In genomic region chr1:41154198-41154597, GRCm38 (mm10) we compare ENCODE assay signal across 29 mouse cellular contexts.
DNase-seq lines count a peak whose midpoint lies in the region; ATAC-seq lines count a peak whose summit lies in the region.
"Had no signal": no experiment of that assay in that cellular context is flagged by ENCODE, and none has a peak within 500 bp of the region (broad histone marks: within the 10 kb centered on the region; RNA-seq: fewer than 3 reads in every experiment).

No protein-coding gene starts in this region.

- peak overlapping the region; percentile 46 for H3K27ac ChIP-seq in forebrain, embryonic 13.5 days
- H3K27ac ChIP-seq in forebrain, embryonic 12.5 days, result no peak overlapping the region; the same call in 1 of the 2 replicates
- H3K27ac ChIP-seq in midbrain, embryonic 11.5 days (ENCODE audit: low read depth, low read length), result no peak overlapping the region
- H3K27ac ChIP-seq in midbrain, embryonic 16.5 days (ENCODE audit: low read length), result no peak overlapping the region
- H3K27ac ChIP-seq in forebrain, embryonic 15.5 days (replicated peaks), result peak overlapping the region; percentile 67
- H3K27ac ChIP-seq: embryonic facial prominence, embryonic 10.5 days; embryonic facial prominence, embryonic 15.5 days; gastrocnemius, adult 2 months; heart, embryonic 13.5 days; hindbrain, embryonic 14.5 days; kidney, embryonic 15.5 days; layer of hippocampus, adult 2 months; left cerebral cortex, adult 2 months; limb, embryonic 12.5 days; liver, embryonic 15.5 days; neural tube, embryonic 12.5 days had no signal

- no peak for ATAC-seq in forebrain, embryonic 13.5 days
- ATAC-seq in forebrain, embryonic 12.5 days (ENCODE audit: low FRiP score), result no peak
- no peak for ATAC-seq in midbrain, embryonic 11.5 days (ENCODE audit: low FRiP score)
- ATAC-seq in midbrain, embryonic 16.5 days, result no peak
- no peak for ATAC-seq in forebrain, embryonic 15.5 days (replicated peaks)

- H3K4me3 ChIP-seq in forebrain, embryonic 13.5 days, result no peak overlapping the region
- H3K4me3 ChIP-seq in forebrain, embryonic 12.5 days (replicated peaks), result no peak overlapping the region
- no peak overlapping the region for H3K4me3 ChIP-seq in midbrain, embryonic 11.5 days (ENCODE audit: low read depth, low read length)
- no peak overlapping the region for H3K4me3 ChIP-seq in midbrain, embryonic 16.5 days (ENCODE audit: low read depth, low read length)
- H3K4me3 ChIP-seq in forebrain, embryonic 15.5 days, result no peak overlapping the region
- H3K4me3 ChIP-seq: embryonic facial prominence, embryonic 10.5 days; embryonic facial prominence, embryonic 15.5 days; gastrocnemius, adult 2 months; heart, embryonic 13.5 days; kidney, embryonic 15.5 days; layer of hippocampus, adult 2 months; left cerebral cortex, adult 2 months; limb, embryonic 12.5 days; liver, embryonic 15.5 days; neural tube, embryonic 12.5 days had no signal

- WGBS in forebrain, embryonic 13.5 days, result 52% methylated on average over 4 of the region's 4 CpGs
- WGBS in forebrain, embryonic 12.5 days, result 62% methylated on average over 4 of the region's 4 CpGs
- 62% methylated on average over 4 of the region's 4 CpGs for WGBS in midbrain, embryonic 11.5 days
- WGBS in midbrain, embryonic 16.5 days, result 42% methylated on average over 4 of the region's 4 CpGs
- WGBS in forebrain, embryonic 15.5 days, result 31% methylated on average over 4 of the region's 4 CpGs

- H3K4me2 ChIP-seq in forebrain, embryonic 13.5 days, result 0 out of 2 replicates have a peak overlapping the region, but pooled peaks have one; percentile 1
- no peak overlapping the region for H3K4me2 ChIP-seq in forebrain, embryonic 12.5 days
- H3K4me2 ChIP-seq in midbrain, embryonic 11.5 days, result no peak overlapping the region
- no peak overlapping the region for H3K4me2 ChIP-seq in midbrain, embryonic 16.5 days (ENCODE audit: low read length)
- H3K4me2 ChIP-seq in forebrain, embryonic 15.5 days (replicated peaks), result 0 out of 2 replicates have a peak overlapping the region, but pooled peaks have one; percentile 6
- H3K4me2 ChIP-seq: embryonic facial prominence, embryonic 15.5 days; heart, embryonic 13.5 days; hindbrain, embryonic 14.5 days; kidney, embryonic 15.5 days; limb, embryonic 12.5 days; liver, embryonic 15.5 days; lung, embryonic 14.5 days; neural tube, embryonic 12.5 days had no signal

- H3K36me3 ChIP-seq in forebrain, embryonic 13.5 days (ENCODE audit: poor library complexity, severe bottlenecking), result no peaks in the 10 kb centered on the region
- no peaks in the 10 kb centered on the region for H3K36me3 ChIP-seq in forebrain, embryonic 12.5 days (replicated peaks)
- no peaks in the 10 kb centered on the region for H3K36me3 ChIP-seq in midbrain, embryonic 11.5 days (ENCODE audit: control insufficient read depth, insufficient read depth, low read length)
- H3K36me3 ChIP-seq in midbrain, embryonic 16.5 days (ENCODE audit: control insufficient read depth, insufficient read depth, low read length), result no peaks in the 10 kb centered on the region
- H3K36me3 ChIP-seq in forebrain, embryonic 15.5 days, result no peaks in the 10 kb centered on the region
- H3K36me3 ChIP-seq: embryonic facial prominence, embryonic 10.5 days; embryonic facial prominence, embryonic 15.5 days; heart, embryonic 13.5 days; kidney, embryonic 15.5 days; limb, embryonic 12.5 days; liver, embryonic 15.5 days; neural tube, embryonic 12.5 days had no signal

- H3K9me3 ChIP-seq in forebrain, embryonic 13.5 days (replicated peaks), result no peaks in the 10 kb centered on the region
- no peaks in the 10 kb centered on the region for H3K9me3 ChIP-seq in forebrain, embryonic 12.5 days
- H3K9me3 ChIP-seq in midbrain, embryonic 11.5 days (ENCODE audit: control insufficient read depth, low read length), result no peaks in the 10 kb centered on the region
- no peaks in the 10 kb centered on the region for H3K9me3 ChIP-seq in midbrain, embryonic 16.5 days (replicated peaks; ENCODE audit: control insufficient read depth, low read length, poor library complexity, severe bottlenecking)
- no peaks in the 10 kb centered on the region for H3K9me3 ChIP-seq in forebrain, embryonic 15.5 days
- H3K9me3 ChIP-seq: embryonic facial prominence, embryonic 10.5 days; embryonic facial prominence, embryonic 15.5 days; heart, embryonic 13.5 days; kidney, embryonic 15.5 days; limb, embryonic 12.5 days; liver, embryonic 15.5 days; neural tube, embryonic 12.5 days had no signal

- H3K27me3 ChIP-seq in forebrain, embryonic 13.5 days, result no peaks in the 10 kb centered on the region
- no peaks in the 10 kb centered on the region for H3K27me3 ChIP-seq in forebrain, embryonic 12.5 days
- H3K27me3 ChIP-seq in midbrain, embryonic 11.5 days (ENCODE audit: control insufficient read depth, insufficient read depth, low read length), result no peaks in the 10 kb centered on the region
- no peaks in the 10 kb centered on the region for H3K27me3 ChIP-seq in midbrain, embryonic 16.5 days (ENCODE audit: control insufficient read depth, insufficient read depth, low read depth, low read length)
- no peaks in the 10 kb centered on the region for H3K27me3 ChIP-seq in forebrain, embryonic 15.5 days
- H3K27me3 ChIP-seq: embryonic facial prominence, embryonic 15.5 days; heart, embryonic 13.5 days; limb, embryonic 12.5 days; liver, embryonic 15.5 days; neural tube, embryonic 12.5 days had no signal

- H3K4me1 ChIP-seq in forebrain, embryonic 13.5 days, result peaks cover 66% of the 10 kb centered on the region
- H3K4me1 ChIP-seq in forebrain, embryonic 12.5 days, result peaks cover 43% of the 10 kb centered on the region
- H3K4me1 ChIP-seq in midbrain, embryonic 11.5 days (ENCODE audit: control insufficient read depth, insufficient read depth, low read length), result peaks cover 32% of the 10 kb centered on the region
- H3K4me1 ChIP-seq in midbrain, embryonic 16.5 days (ENCODE audit: control insufficient read depth, insufficient read depth, low read length), result peaks cover 18% of the 10 kb centered on the region
- H3K4me1 ChIP-seq in forebrain, embryonic 15.5 days, result peaks cover 62% of the 10 kb centered on the region
- H3K4me1 ChIP-seq: limb, embryonic 12.5 days; liver, embryonic 15.5 days had no signal

- intact Hi-C loops in heart, postnatal 14 days (cut with DNase I), result loop anchor here (10.0 kb wide), 1 partner anchor 1541 kb away; the partner anchor contains the start of gene Pou3f3

- no peak overlapping the region for H3K9ac ChIP-seq in forebrain, embryonic 13.5 days
- no peak overlapping the region for H3K9ac ChIP-seq in forebrain, embryonic 12.5 days
- no peak overlapping the region for H3K9ac ChIP-seq in midbrain, embryonic 11.5 days (ENCODE audit: low read length)
- no peak overlapping the region for H3K9ac ChIP-seq in midbrain, embryonic 16.5 days (ENCODE audit: low read depth, low read length)
- H3K9ac ChIP-seq in forebrain, embryonic 15.5 days (replicated peaks), result no peak overlapping the region; the same call in 1 of the 2 replicates
- H3K9ac ChIP-seq: embryonic facial prominence, embryonic 15.5 days; heart, embryonic 13.5 days; hindbrain, embryonic 14.5 days; kidney, embryonic 15.5 days; limb, embryonic 12.5 days; liver, embryonic 15.5 days; lung, embryonic 14.5 days; neural tube, embryonic 12.5 days had no signal

- DNase-seq in midbrain, embryonic 11.5 days (ENCODE audit: low spot score, missing footprints), result peak; percentile 86
- DNase-seq in heart, postnatal 14 days, result no peak
- DNase-seq in urinary bladder, postnatal 10 days (ENCODE audit: low spot score), result no peak
- DNase-seq: adrenal gland, postnatal 25 days; cerebellum, adult 8-10 months; cerebellum, postnatal 25 days; gastrocnemius, adult 2 months; heart, postnatal 10 days; kidney, adult 18-20 months; kidney, postnatal 25 days; lung, embryonic 14.5 days; lung, postnatal 14 days; right cerebral cortex, adult 18-20 months; spleen, adult 18-20 months; thymus, postnatal 14 days had no signal

Comparison
In these comparisons a context has a peak if more than half of its experiments do, and no peak if none do; other contexts are left out.
1. H3K27ac ChIP-seq: peak in forebrain, embryonic 13.5 days (single experiment) and forebrain, embryonic 15.5 days (single experiment); none in forebrain, embryonic 12.5 days (single experiment), midbrain, embryonic 11.5 days (single experiment) and midbrain, embryonic 16.5 days (single experiment).
2. H3K4me2 ChIP-seq: peak in forebrain, embryonic 13.5 days (single experiment) and forebrain, embryonic 15.5 days (single experiment); none in forebrain, embryonic 12.5 days (single experiment), midbrain, embryonic 11.5 days (single experiment) and midbrain, embryonic 16.5 days (single experiment).